In genomic region chr5:151435106-151435505, GRCm38 (mm10) we compare ENCODE assay signal across 25 mouse cellular contexts. TPM values are rescaled to one million over a fixed set of nuclear protein-coding genes. Genes with fewer than 3 reads are reported as not detected.
DNase-seq lines count a peak whose midpoint lies in the region; ATAC-seq lines count a peak whose summit lies in the region.
"Had no signal": no experiment of that assay in that cellular context is flagged by ENCODE, and none has a peak within 500 bp of the region (broad histone marks: within the 10 kb centered on the region; RNA-seq: fewer than 3 reads in every experiment).

No protein-coding gene starts in this region.

- no peak overlapping the region for H3K4me3 ChIP-seq in liver, embryonic 15.5 days (replicated peaks)
- H3K4me3 ChIP-seq: embryonic facial prominence, embryonic 10.5 days; forebrain, embryonic 13.5 days; heart, adult 2 months; heart, embryonic 15.5 days; hindbrain, embryonic 15.5 days had no signal

- no peaks in the 10 kb centered on the region for H3K27me3 ChIP-seq in liver, embryonic 15.5 days
- H3K27me3 ChIP-seq: forebrain, embryonic 13.5 days; heart, embryonic 15.5 days; hindbrain, embryonic 15.5 days had no signal

- intact Hi-C loops in heart, postnatal 36 days (cut with DNase I), result no loop called here

- peak; percentile 78 for DNase-seq in 3T3-L1 (ENCODE audit: low read depth, low spot score)
- peak; percentile 18 for DNase-seq in 416B (ENCODE audit: low read depth)
- peak; percentile 80 for DNase-seq in adipocyte (ENCODE audit: low spot score)
- DNase-seq in urinary bladder, postnatal 4 days (ENCODE audit: low spot score in 2 of 2), result no peak
- no peak for DNase-seq in thymus, adult 18-20 months
- no peak for DNase-seq in heart, postnatal 36 days
- DNase-seq: adrenal gland, postnatal 10 days; cerebellum, adult 18-20 months; cerebellum, postnatal 10 days; forebrain, postnatal 0 days; gastrocnemius, postnatal 14 days; heart, adult 2 months had no signal

- H3K36me3 ChIP-seq in liver, embryonic 15.5 days (replicated peaks), result no peaks in the 10 kb centered on the region
- H3K36me3 ChIP-seq: embryonic facial prominence, embryonic 10.5 days; heart, embryonic 15.5 days; hindbrain, embryonic 15.5 days had no signal

- no peak overlapping the region for H3K9ac ChIP-seq in liver, embryonic 15.5 days
- H3K9ac ChIP-seq: forebrain, embryonic 13.5 days; forebrain, postnatal 0 days; heart, embryonic 15.5 days; hindbrain, embryonic 15.5 days had no signal

- no peak overlapping the region for H3K27ac ChIP-seq in liver, embryonic 15.5 days (replicated peaks)
- H3K27ac ChIP-seq: embryonic facial prominence, embryonic 10.5 days; forebrain, embryonic 13.5 days; heart, adult 2 months; heart, embryonic 15.5 days; hindbrain, embryonic 15.5 days had no signal

- peak; percentile 45; the same call in 1 of the 2 replicates for ATAC-seq in liver, embryonic 15.5 days (ENCODE audit: insufficient read depth)
- ATAC-seq: forebrain, embryonic 13.5 days; forebrain, postnatal 0 days had no signal

- H3K9me3 ChIP-seq in liver, embryonic 15.5 days (replicated peaks), result no peaks in the 10 kb centered on the region
- H3K9me3 ChIP-seq: embryonic facial prominence, embryonic 10.5 days; forebrain, embryonic 13.5 days; heart, embryonic 15.5 days; hindbrain, embryonic 15.5 days had no signal

- H3K4me1 ChIP-seq in liver, embryonic 15.5 days (replicated peaks), result no peaks in the 10 kb centered on the region
- H3K4me1 ChIP-seq: forebrain, embryonic 13.5 days; heart, embryonic 15.5 days; hindbrain, embryonic 15.5 days had no signal

- no peak overlapping the region for H3K4me2 ChIP-seq in liver, embryonic 15.5 days
- H3K4me2 ChIP-seq: forebrain, embryonic 13.5 days; heart, embryonic 11.5 days; heart, embryonic 15.5 days; hindbrain, embryonic 15.5 days had no signal

RNA-seq across cellular contexts. Expression of gene Gm42906, which starts 7.1 kb away (rescaled TPM):
- polyA plus RNA-seq in liver, embryonic 15.5 days (2015; fragmentation: Nextera tagmentation; extraction: Ambion mirVana), result not detected in 2 replicates
- 1 to 10 TPM; 2.8 to 4.4 TPM for total RNA-seq in heart, postnatal 36 days (2021)
- total RNA-seq: adrenal gland, postnatal 10 days; adrenal gland, postnatal 4 days; forebrain, postnatal 0 days; MEL had no signal
- polyA plus RNA-seq: brain, embryonic 14.5 days; C2C12; embryonic facial prominence, embryonic 10.5 days; embryonic facial prominence, embryonic 14.5 days; forebrain, embryonic 13.5 days; forebrain, postnatal 0 days; gonadal fat pad, adult 2 months; heart, adult 2 months; heart, embryonic 11.5 days; hindbrain, embryonic 11.5 days; hindbrain, embryonic 15.5 days had no signal

Comparison
In these comparisons a context has a peak if more than half of its experiments do, and no peak if none do; other contexts are left out.
1. DNase-seq: peak in 3T3-L1 (single experiment), 416B (single experiment) and adipocyte (single experiment); none in urinary bladder, postnatal 4 days (0 of 2), thymus, adult 18-20 months (0 of 2) and heart, postnatal 36 days (0 of 2).